Mouse (Mus musculus) limb, embryonic 14.5 days (tissue): Measurements from ENCODE around the gene Ssbp1. TPM values are rescaled to one million over a fixed set of nuclear protein-coding genes. Genes with fewer than 3 reads are reported as not detected.

Experiments
- ATAC-seq: fragments of 200-750 bp; cut with Nextera tagmentation; 2 replicates; pipeline ENCODE4 v1.8.0; 2017; ENCODE audit warnings: low read depth, moderate number of reproducible peaks, moderate TSS enrichment; ENCODE audit not compliant: low FRiP score
- DNase-seq: peaks from one replicate; pipeline ENCODE4 v3.0.0-alpha.2; 2015; ENCODE audit warnings: low spot score
- H3K27ac ChIP-seq: fragments of 300-500 bp; sonication (generic); replicated peaks from 2 replicates; pipeline ENCODE4 v1.5.1; 2014; ENCODE audit warnings: low read depth, mild to moderate bottlenecking, low read length, moderate library complexity, mixed read lengths
- H3K27me3 ChIP-seq: fragments of 300-500 bp; sonication (generic); 2 replicates; pipeline ENCODE4 v1.6.1; 2014; ENCODE audit warnings: low read length, mixed read lengths; ENCODE audit not compliant: control insufficient read depth, insufficient read depth
- H3K36me3 ChIP-seq: fragments of 300-500 bp; sonication (generic); 2 replicates; pipeline ENCODE4 v1.6.1; 2014; ENCODE audit warnings: mild to moderate bottlenecking, low read length, moderate library complexity, mixed read lengths; ENCODE audit not compliant: control insufficient read depth, insufficient read depth
- H3K4me1 ChIP-seq: fragments of 300-500 bp; sonication (generic); 2 replicates; pipeline ENCODE4 v1.6.1; 2014; ENCODE audit warnings: antibody characterized with exemption, low read length, mixed read lengths; ENCODE audit not compliant: control insufficient read depth, insufficient read depth
- H3K4me2 ChIP-seq: fragments of 300-500 bp; sonication (generic); replicated peaks from 2 replicates; pipeline ENCODE4 v1.6.1; 2014; ENCODE audit warnings: low read depth, mild to moderate bottlenecking, low read length, moderate library complexity; ENCODE audit not compliant: severe bottlenecking
- H3K4me3 ChIP-seq: fragments of 300-500 bp; sonication (generic); replicated peaks from 2 replicates; pipeline ENCODE4 v1.5.1; 2014; ENCODE audit warnings: low read length
- H3K9ac ChIP-seq: fragments of 300-500 bp; sonication (generic); 2 replicates; pipeline ENCODE4 v1.6.1; 2014; ENCODE audit warnings: mild to moderate bottlenecking, low read depth, low read length, moderate library complexity; ENCODE audit not compliant: severe bottlenecking
- H3K9me3 ChIP-seq: fragments of 300-500 bp; sonication (generic); 2 replicates; pipeline ENCODE4 v1.6.1; 2016; ENCODE audit warnings: low read length; ENCODE audit not compliant: control insufficient read depth
- POLR2A ChIP-seq: fragments of 200-500 bp; IDR thresholded peaks from 2 replicates; pipeline ENCODE4 v1.8.0; 2012; ENCODE audit warnings: inconsistent platforms, mild to moderate bottlenecking, moderate library complexity, borderline replicate concordance; ENCODE audit not compliant: insufficient read depth, insufficient read length; ENCODE audit errors: extremely low read depth
- WGBS: fragments of 180-500 bp; shearing (Covaris S2); extraction: QIAGEN DNeasy Blood & Tissue Kit; methylation state at CpG from one replicate; pipeline ENCODE4 v1.1.7; 2014; 5-methylcytosine and 5-hydroxymethylcytosine counted together
- polyA plus RNA-seq, 2 experiments: library from polyadenylated mRNA; depleted of rRNA in 1 of 2; stranded (reverse) in 1 of 2; unstranded in 1 of 2; fragments of >200 nt; fragmentation: Nextera tagmentation in 1 of 2; extraction: Ambion mirVana in 1 of 2; gene quantifications; 2 replicates each; pipeline versions ENCODE4 v1.2.1 to v1.2.3; 2012 to 2014

Ssbp1 gene
- polyA plus RNA-seq, 2 experiments: 104 to 136 TPM

DNA sequence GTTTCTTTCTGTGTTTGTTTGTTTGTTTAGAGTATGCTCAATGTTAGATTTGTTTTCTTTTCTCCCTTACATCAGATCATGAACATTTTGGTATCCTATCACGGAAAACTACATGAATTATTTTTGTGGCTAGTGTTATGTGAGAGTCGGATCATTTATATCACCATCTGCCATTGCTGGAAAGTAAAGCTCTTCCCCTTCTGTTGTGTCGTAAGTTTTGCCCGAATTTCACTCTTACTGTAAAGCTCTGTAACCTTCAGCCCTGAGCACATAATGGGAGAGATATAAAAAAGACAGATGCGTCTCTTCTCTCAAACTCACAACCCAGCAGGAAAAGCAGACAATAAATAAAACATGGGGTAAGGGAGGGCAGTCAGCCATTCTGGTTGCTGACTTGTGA lies 32.2 kb upstream of the Ssbp1 start, which contains the start of gene Wee2:
Gene Wee2, plus strand, starts transcription at position 153 of the 400 bp plus-strand sequence.
- no peak for TF ChIP-seq POLR2A
- DNase-seq: no peak
- no peak within 1 kb of the TSS for H3K4me3 ChIP-seq
- no peaks in the 10 kb centered on the region for H3K9me3 ChIP-seq
- no peak within 1 kb of the TSS for H3K9ac ChIP-seq
- ATAC-seq: no peak
- H3K4me1 ChIP-seq: 0 out of 2 replicates have a peak, but pooled peaks cover 8% of the 10 kb centered on the region
- H3K27me3 ChIP-seq: peaks cover 3% of the 10 kb centered on the region; the same call in 1 of the 2 replicates
- no peaks in the 10 kb centered on the region for H3K36me3 ChIP-seq
- WGBS: 62% methylated on average over 5 of the region's 5 CpGs
- H3K4me2 ChIP-seq: no peak within 1 kb of the TSS
- H3K27ac ChIP-seq: no peak within 1 kb of the TSS

GRCm38 (mm10) chr6:40439731-40440130 lies 31.4 kb upstream of the Ssbp1 start:
- Histone ChIP-seq H3K9me3 (no peaks in the 10 kb centered on the region), H3K4me1 (0 out of 2 replicates have a peak, but pooled peaks cover 6% of the 10 kb centered on the region), H3K9ac (no peak overlapping the region), H3K36me3 (no peaks in the 10 kb centered on the region), H3K27ac (no peak overlapping the region), H3K4me2 (no peak overlapping the region), H3K27me3 (peaks cover 3% of the 10 kb centered on the region; the same call in 1 of the 2 replicates), H3K4me3 (no peak overlapping the region)
- WGBS: 34% methylated on average over 12 of the region's 12 CpGs
- TF ChIP-seq POLR2A: no peak
- DNase-seq (no peak), ATAC-seq (no peak)

DNA sequence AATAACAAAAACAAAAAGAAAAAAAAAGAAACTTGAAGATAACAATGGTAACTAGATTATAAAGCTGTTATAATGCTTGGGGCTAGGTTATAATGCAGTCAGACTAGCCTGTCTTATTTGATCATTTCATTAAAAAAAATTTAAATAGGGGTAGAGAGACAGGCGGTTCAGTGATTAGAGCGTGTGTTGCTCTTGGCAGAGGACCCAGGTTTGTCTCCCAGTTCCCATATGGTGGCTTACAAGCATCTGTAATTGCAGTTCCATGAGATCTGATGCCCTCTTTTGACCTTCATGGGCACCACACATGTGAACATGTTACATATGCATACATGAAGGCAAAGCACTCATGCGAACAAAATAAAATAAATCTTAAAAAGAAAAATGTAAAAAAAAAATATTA lies 29.9 kb upstream of the Ssbp1 start:
- 73% methylated on average over 3 of the region's 3 CpGs for WGBS
- Histone ChIP-seq H3K4me3 (no peak overlapping the region), H3K4me1 (0 out of 2 replicates have a peak, but pooled peaks cover 2% of the 10 kb centered on the region), H3K27ac (no peak overlapping the region), H3K36me3 (no peaks in the 10 kb centered on the region), H3K9me3 (no peaks in the 10 kb centered on the region), H3K4me2 (no peak overlapping the region), H3K27me3 (peaks cover 3% of the 10 kb centered on the region; the same call in 1 of the 2 replicates), H3K9ac (no peak overlapping the region)
- TF ChIP-seq POLR2A: no peak
- DNase-seq (no peak), ATAC-seq (no peak)

DNA sequence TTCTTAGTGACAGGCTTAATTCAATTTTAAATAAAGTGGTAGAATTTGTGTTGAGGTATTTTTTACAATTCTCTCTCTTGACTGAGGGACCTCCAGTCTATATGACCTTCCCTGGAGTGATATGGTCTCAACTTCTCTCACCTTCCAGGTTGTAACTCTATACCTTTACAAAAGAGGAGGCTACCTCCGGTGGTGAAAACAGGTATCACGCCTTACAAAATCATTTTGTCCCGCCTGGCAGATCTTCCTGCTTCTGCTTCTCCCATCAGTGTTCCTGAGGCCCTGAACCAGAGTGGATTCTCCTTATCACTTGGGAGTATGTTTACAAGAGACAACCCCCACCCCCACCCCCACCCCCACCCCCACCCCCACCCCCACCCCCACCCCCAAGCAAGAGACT lies 29.4 kb upstream of the Ssbp1 start:
- no peaks in the 10 kb centered on the region for H3K9me3 ChIP-seq
- ATAC-seq: no peak
- H3K27ac ChIP-seq: no peak overlapping the region
- TF ChIP-seq POLR2A: no peak
- H3K36me3 ChIP-seq: no peaks in the 10 kb centered on the region
- H3K4me1 ChIP-seq: no peaks in the 10 kb centered on the region
- WGBS: 26% methylated on average over 3 of the region's 3 CpGs
- H3K4me3 ChIP-seq: no peak overlapping the region
- H3K9ac ChIP-seq: no peak overlapping the region
- H3K4me2 ChIP-seq: no peak overlapping the region
- H3K27me3 ChIP-seq: 0 out of 2 replicates have a peak, but pooled peaks cover 3% of the 10 kb centered on the region
- no peak for DNase-seq

DNA sequence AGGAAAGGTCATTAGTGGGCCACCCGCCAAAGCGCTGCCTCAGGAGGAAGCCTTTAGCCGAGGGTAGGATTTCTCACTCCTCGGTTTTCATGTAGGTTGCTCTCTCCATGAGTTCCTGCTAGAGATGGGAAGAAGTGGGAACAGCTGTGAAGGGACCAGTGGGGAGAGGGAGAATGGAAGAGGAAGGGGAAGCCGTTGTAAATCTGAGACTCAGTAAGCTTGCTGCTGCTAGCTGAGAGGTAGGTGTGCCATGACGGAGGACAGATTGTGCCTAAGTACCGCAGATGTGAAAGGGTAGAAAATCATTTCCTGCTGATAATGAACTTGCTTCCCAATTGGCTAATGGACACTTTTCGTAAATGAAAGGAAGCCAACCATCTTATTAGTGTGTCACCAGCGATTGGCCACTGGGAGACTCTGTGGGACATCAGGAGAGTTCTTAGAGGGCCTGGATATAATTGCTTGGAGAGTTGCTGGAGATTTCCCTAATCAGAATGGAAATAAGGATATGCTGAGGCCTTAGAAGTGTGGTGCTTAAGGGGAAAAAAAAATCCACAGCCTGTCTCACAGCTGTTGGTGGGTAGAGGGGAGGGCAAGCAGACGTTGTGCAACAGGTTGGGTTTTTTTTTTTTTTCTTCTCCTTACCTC lies 27.7 kb upstream of the Ssbp1 start:
- TF ChIP-seq POLR2A: no peak
- no peak overlapping the region for H3K9ac ChIP-seq
- ATAC-seq (no peak), DNase-seq (no peak)
- H3K36me3 ChIP-seq: no peaks in the 10 kb centered on the region
- 0 out of 2 replicates have a peak, but pooled peaks cover 3% of the 10 kb centered on the region for H3K27me3 ChIP-seq
- H3K9me3 ChIP-seq: no peaks in the 10 kb centered on the region
- no peak overlapping the region for H3K4me3 ChIP-seq
- H3K27ac ChIP-seq: no peak overlapping the region
- no peaks in the 10 kb centered on the region for H3K4me1 ChIP-seq
- 18% methylated on average over 10 of the region's 10 CpGs for WGBS
- H3K4me2 ChIP-seq: no peak overlapping the region
